Mouse (Mus musculus) large intestine, adult 2 months (tissue): ENCODE data around the gene Fbln1. TPM values are rescaled to one million over a fixed set of nuclear protein-coding genes. Genes with fewer than 3 reads are reported as not detected.

Source experiments
- DNase-seq: peaks from one replicate; pipeline ENCODE4 v3.0.0-alpha.2; 2012; ENCODE audit warnings: low read depth, low spot score
- WGBS: fragments of 180-500 bp; shearing (Covaris S2); methylation state at CpG from one replicate; pipeline ENCODE4 v1.1.7; 2018; 5-methylcytosine and 5-hydroxymethylcytosine counted together
- polyA plus RNA-seq: library from polyadenylated mRNA; depleted of rRNA; stranded (reverse); fragments of >200 nt; gene quantifications from 2 replicates; pipeline ENCODE4 v1.2.3, GENCODE M21; 2012

Gene Fbln1
- polyA plus RNA-seq, 1 experiment, result 85.1 TPM

- peak; percentile 37 for DNase-seq
- WGBS, result 65% methylated on average over 25 of the region's 25 CpGs
Observed at GRCm38 (mm10) chr15:85232543-85233250, 26.9 kb downstream of the Fbln1 start.

- 30% methylated on average over 4 of the region's 4 CpGs for WGBS
- no peak for DNase-seq
Observed at GRCm38 (mm10) chr15:85233251-85233611, 27.5 kb downstream of the Fbln1 start.

- 70% methylated on average over 4 of the region's 4 CpGs for WGBS
- DNase-seq, result no peak
Observed at GRCm38 (mm10) chr15:85233690-85234089, 27.9 kb downstream of the Fbln1 start.

GRCm38 (mm10) chr15:85238821-85239745 is 33.3 kb downstream of the Fbln1 start:
- no peak for DNase-seq
- 81% methylated on average over 22 of the region's 22 CpGs for WGBS

- 92% methylated on average over 4 of the region's 4 CpGs for WGBS
- no peak for DNase-seq
Observed at GRCm38 (mm10) chr15:85240086-85240485, 34.3 kb downstream of the Fbln1 start.

GRCm38 (mm10) chr15:85241856-85242255 is 36.1 kb downstream of the Fbln1 start:
- 90% methylated on average over 7 of the region's 7 CpGs for WGBS

GRCm38 (mm10) chr15:85244414-85245161 is 38.8 kb downstream of the Fbln1 start:
- no peak for DNase-seq
- WGBS, result 83% methylated on average over 13 of the region's 13 CpGs

More at GRCm38 (mm10) chr15:85241856-85242255, 36.1 kb downstream of the Fbln1 start:
- DNase-seq, result no peak

GRCm38 (mm10) chr15:85245241-85246010 is 39.7 kb downstream of the Fbln1 start:
- no peak for DNase-seq
- WGBS, result 78% methylated on average over 5 of the region's 5 CpGs

- 90% methylated on average over 5 of the region's 5 CpGs for WGBS
- no peak for DNase-seq
Observed at GRCm38 (mm10) chr15:85246016-85246415, 40.3 kb downstream of the Fbln1 start.

- no peak for DNase-seq
- 74% methylated on average over 6 of the region's 6 CpGs for WGBS
Observed at GRCm38 (mm10) chr15:85246936-85247335, 41.2 kb downstream of the Fbln1 start.

GRCm38 (mm10) chr15:85248311-85248710 is 42.6 kb downstream of the Fbln1 start:
- no peak for DNase-seq
- WGBS, result 65% methylated on average over 5 of the region's 5 CpGs

GRCm38 (mm10) chr15:85249252-85249651 is 43.5 kb downstream of the Fbln1 start:
- DNase-seq, result peak; percentile 48
- 43% methylated on average over 5 of the region's 5 CpGs for WGBS

- WGBS, result 82% methylated on average over 2 of the region's 2 CpGs
- no peak for DNase-seq
Observed at GRCm38 (mm10) chr15:85250436-85250835, 44.7 kb downstream of the Fbln1 start.

GRCm38 (mm10) chr15:85252476-85252875 is 46.7 kb downstream of the Fbln1 start:
- 83% methylated on average over 6 of the region's 6 CpGs for WGBS
- DNase-seq, result no peak

- 69% methylated on average over 6 of the region's 6 CpGs for WGBS
- no peak for DNase-seq
Observed at GRCm38 (mm10) chr15:85257775-85258429, 52.2 kb downstream of the Fbln1 start.

- 84% methylated on average over 5 of the region's 5 CpGs for WGBS
- no peak for DNase-seq
Observed at GRCm38 (mm10) chr15:85262805-85263204, 57.1 kb downstream of the Fbln1 start.

- WGBS, result 35% methylated on average over 14 of the region's 14 CpGs
- peak; percentile 40 for DNase-seq
Observed at GRCm38 (mm10) chr15:85266729-85267434, 61.1 kb downstream of the Fbln1 start.

- WGBS, result 84% methylated on average over 19 of the region's 19 CpGs
- no peak for DNase-seq
Observed at GRCm38 (mm10) chr15:85267891-85268290, 62.1 kb downstream of the Fbln1 start.
